Mouse (Mus musculus): Measurements from ENCODE around the gene Kcnh4.

Kcnh4 gene

DNA sequence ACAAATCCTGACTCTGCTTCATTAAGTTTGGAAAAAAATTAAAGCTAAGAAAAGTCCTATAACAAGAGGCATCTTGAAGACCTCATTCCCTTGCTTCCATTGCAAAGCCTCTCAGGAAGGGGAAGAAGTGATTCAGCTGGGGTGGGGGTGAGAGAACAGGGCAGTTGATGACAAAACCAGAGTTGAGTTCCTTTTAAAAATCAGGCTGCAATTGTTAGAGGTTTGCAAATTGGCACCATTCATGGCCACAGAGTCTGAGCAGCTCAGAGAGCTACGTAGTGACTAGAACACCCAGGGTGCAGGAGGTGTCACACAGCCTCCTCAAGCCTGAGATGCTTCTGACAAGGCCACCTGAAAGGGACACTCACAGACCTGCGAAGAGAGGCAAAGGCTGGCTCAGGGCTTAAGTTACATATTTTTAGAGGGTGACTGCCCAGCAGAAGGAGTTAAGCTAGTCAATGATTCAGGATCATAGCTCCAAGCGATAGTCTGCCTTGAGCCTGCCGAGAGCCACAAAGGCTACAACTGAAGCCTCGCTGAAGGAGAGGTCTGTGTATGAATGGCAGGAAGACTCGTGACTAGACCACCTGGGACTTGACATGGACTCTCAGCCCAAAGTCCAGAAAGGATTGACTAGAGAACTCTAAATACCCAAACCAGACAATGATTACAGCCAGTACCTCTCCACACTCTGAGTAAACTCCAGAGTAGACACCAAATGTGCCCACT is 29.1 kb downstream of the Kcnh4 start:
- peak in 1 of 2 experiments; percentile 67 for DNase-seq

DNA sequence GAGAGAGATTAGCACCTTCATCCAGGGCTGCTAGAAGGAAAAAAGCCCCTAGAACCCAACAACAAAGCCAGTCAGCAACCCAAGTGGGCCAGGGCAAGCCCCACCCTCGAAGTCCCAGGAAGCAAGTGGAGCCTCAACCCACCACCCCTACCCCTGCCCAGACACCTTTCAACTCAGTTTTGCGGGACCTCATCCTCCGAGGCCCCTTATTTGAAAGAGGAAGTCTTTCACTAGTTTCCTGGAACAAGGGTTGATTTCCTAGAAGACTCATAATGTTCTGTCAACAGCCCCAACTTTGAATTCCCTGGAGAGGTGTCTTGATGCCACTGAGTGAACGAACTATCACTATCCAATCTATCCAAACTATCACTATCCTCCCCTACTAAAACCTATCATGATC is 29.8 kb downstream of the Kcnh4 start:
- DNase-seq, result no peak

DNA sequence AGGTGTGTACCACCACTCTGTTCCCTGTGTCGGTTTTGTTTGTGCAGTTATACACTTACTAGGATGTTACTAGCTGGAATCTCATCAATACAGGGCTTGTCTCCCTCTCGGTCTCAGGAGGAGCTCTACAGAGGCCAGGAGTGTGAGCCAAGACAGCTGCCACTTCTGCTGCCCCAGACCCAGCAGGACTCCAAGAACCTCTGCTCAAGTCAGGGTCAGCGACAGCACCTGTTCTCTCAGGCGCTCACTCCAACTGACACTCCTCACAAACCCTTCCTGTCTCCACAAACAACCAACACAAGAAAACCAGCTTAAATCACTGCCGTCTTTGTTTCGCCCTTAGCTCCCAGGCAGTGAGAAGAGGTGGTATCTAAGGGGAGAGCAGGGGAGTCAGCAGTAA is 31.1 kb downstream of the Kcnh4 start:
- DNase-seq, result no peak

DNA sequence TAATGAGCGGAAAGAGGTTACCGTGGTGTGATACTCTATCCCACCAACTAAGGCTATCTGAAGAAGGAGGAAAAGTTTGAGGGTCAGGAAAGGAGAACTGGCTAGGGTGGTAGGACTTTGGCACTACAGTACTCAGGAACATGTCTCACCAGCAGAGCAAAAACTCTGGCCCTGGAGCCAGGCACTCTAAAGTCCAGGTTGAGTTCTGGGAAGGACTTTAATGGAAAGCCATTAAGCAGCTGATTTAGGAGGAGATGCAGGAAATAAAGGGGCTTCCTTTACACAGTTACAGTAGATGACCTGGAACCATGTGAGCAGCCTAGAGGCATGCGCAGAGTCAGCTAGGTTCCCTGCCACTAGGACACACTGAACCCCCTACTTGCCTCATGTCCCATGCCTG is 32.5 kb downstream of the Kcnh4 start:
- peak; percentile 68 to 74 for DNase-seq

DNA sequence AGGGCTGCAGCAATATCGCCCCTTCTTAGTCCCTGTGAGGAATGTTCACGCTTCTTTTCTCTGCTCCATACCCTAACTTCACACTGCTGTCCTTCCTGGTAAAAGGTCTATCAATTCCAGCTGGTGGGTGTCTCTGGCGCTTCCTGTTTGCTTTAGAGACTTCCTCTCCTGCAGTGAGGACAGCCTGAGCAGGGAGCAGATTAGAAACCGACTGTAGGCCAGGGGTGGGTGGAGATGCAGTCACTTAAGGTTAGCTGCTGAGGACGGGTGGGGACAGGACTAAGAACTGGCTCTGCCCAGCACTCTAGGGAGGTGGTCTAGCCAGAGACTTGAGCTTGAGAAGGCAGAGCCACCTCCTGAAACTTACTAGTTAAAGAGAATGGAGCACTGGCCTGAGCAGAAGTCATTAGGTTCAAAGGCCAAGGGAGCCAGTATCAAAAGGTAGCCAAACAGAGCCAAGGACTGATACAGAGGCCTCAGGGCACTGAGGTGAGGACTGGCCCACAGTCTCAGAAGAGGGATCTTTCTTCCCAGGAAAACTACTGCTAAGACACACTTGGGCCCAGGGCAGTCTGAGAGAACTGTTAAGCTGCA is 34.7 kb downstream of the Kcnh4 start:
- no peak for DNase-seq

DNA sequence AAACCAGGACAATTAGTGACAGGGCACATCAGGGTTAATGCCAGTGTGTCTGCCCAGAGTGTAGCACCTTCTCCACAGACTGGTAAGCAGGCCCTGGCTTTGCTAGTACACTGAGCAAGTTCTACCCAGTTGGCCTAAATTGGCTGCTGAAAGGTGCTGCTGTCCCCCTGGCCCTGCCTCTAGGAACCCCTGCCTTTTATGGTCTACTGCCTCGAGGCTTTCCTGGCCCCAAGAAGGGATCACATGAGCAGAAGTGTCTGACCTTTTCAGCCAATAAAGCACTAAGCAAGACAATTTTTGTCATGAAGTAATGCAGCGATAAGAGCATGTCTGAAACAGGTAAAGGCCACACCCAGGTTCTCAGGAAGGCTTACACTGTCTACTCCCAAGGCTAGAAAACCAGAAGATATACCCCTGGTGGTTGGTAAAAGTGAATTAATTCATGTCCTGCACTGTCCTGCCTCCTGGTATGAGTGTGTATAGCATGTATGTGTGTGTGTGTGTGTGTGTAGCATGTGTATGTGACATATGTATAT is 37.2 kb downstream of the Kcnh4 start:
- DNase-seq, result peak in 1 of 2 experiments; percentile 57

DNA sequence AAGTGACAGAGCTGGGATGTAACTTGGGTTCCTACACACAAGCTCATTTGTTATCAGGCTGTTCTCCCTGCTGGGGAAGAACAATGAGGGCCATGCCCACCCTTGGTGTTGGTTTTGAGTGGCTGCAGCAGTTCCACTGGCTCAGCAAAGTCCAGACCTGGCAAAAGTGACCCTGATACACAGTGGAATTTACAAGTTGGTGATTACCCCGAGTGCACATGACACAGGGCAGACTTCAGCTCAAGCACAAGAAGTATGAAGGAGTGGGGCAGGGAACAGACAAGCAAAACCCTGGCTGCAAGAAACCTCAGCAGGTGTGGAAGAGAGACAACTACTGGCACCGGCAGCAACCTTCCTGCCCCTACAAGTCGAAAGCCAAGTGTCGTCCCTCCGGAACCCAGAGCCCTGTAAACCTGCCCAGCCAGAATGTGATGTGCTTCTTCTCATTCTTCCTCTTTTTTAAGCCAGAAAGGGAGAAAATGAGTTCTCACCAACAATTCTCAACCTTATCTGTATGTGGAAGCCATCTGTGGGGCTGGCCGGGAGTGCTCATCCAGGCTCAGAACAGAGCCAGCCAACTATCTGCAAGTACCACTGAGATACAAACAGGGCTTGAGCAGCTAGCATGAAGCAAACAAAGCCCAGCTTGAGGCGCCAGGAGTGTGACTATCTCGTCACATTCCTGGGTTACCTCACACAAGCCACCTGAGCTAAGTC is 37.8 kb downstream of the Kcnh4 start:
- peak; percentile 81 to 84 for DNase-seq

DNA sequence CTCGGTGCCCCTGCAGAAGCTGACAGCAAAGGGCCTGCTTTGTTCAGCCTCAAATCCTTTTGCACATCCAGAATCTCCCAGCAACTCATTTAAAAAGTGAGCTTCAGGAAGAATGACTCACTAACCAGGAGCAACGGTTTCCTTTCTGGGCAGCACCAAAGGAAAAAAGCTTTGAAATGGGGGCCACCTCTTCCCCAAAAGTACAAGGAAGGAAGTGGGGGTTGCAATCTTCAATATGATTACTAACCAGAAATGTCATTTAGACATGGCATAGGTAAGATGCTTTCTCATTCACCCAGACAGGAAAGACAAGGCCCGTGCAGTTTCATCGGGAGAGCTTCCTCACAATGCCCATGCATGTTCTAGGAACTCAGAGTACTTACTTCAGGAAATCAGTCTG is 38.5 kb downstream of the Kcnh4 start:
- DNase-seq, result no peak

DNA sequence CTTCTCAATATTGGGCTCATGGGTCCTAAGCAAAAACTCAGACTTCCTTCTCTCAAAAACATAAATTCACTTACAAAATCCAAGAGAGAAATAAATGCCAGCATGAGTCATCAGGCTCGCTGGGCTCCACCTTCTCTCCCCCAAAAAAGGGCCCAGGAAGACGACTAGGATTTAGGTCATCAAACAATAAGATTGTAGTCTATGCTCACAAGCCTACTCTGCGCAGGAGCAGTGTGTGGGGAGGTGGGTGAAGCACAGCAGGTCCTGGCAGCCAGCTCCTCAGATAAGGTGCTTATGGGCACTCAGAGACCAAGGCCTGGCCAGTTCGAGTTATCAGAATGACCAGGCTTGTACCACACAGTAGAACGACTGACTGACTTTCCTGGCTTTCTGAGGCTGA is 39.4 kb downstream of the Kcnh4 start:
- no peak for DNase-seq

DNA sequence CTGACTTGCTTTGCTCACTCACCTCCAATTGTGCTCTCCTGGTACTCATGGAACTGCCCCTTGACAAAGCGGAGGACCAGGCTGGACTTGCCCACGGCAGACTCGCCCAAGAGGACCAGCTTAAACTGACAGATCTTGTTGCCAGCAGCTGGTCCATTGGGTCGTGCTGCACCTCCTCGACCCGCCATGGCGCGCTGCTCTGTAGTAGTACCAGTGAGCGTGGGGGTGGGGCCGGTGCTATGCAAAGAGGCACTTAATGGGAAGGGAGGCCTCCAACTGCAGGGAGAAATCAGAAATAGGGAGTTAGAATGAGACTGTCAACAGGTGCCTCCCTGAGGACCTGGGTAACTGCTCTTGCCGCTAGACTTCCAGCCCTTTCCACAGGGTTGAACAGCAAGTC is 39.8 kb downstream of the Kcnh4 start:
- no peak for DNase-seq

DNA sequence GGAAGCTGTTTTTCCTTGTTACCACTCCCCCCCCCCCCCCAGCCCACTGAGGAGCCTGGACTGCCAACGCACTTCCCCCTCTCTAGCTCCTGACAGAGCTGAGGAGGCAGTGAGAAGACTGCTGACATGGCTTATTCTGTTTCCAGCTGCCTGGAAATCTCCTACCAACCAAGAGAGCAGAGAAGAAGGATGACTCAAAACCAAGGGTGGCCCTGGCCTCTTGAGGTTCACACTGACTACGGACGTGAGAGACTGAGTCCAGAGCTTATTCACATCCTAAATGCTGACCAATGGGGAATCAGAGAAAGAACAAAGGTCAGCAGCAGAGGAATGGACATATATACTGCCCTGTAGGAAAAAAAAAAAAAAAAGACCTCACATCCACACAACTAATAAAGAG is 40.4 kb downstream of the Kcnh4 start:
- no peak for DNase-seq

DNA sequence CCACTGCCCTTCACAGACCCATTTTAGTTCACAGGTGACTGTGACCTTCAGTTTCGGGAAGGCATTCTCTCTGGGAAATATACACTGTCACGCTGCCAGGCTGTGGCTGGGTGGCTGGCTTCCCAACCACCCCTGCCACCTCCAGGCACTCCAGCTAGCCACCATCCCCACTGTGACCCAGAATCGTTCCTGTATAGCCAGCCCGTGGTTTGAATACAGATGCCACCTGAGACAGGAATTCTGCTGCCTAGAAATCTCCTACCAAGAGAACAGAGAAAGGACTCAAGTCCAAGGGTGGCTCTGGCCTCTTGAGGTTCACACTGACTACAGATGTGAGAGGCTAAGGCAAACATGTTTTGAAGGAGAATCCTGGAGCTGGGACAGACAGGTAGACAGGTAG is 40.9 kb downstream of the Kcnh4 start:
- DNase-seq, result no peak

DNA sequence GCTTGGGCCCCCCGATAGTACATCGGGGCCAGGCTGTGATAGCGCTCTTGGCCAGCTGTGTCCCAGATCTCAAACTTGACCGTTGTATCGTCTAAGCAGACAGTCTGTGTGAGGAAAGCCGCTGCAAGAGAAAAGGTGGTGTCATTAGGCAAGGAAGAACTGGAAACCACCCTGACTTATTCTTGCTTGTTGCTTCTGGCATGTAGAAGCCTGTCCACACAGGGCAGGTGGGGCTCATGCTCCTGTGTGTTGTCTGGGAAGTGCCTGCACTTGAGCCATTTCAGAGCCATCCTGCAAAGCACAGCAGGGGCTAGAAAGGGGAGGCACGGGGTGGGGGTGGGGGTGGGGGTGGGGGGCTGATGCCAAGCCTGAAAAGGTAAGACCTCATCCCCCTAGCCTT is 41.3 kb downstream of the Kcnh4 start:
- DNase-seq, result no peak

DNA sequence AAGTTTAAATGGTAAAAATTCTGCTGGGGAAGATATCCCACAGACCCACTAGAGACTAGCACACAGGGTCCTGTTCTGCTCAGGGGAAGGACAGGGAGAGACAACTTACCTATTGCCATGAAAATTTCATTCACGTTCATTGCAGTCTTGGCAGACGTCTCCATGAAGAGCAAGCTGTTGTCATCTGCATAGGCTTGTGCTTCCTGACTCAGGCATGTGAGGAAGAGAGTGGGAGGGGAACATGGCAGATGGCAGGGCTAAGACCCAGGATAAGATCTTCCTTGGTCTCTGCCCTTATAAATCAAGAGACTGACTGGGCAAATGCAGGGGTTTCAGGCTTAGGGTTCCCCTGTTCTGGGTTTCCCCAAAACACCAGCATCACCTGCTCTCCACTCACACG is 43.1 kb downstream of the Kcnh4 start:
- no peak for DNase-seq

DNA sequence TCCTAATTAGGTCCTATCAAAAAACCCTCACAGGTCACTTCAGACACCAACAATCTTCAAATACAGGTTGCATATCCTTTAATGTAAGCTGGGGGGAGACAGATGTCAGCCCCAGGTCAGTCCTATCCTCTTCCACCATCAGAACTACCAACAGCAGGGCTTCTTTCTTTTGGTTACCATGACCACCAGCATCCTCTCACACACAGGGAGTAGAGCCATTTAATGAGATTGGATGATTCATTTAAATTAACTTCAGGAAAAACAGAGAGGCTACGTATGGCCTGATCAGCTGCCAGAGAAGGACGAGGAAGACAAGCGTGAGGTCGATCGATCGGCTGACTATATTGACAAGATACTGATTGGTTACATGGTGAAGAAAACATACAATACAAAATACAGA is 44.8 kb downstream of the Kcnh4 start:
- no peak for DNase-seq

DNA sequence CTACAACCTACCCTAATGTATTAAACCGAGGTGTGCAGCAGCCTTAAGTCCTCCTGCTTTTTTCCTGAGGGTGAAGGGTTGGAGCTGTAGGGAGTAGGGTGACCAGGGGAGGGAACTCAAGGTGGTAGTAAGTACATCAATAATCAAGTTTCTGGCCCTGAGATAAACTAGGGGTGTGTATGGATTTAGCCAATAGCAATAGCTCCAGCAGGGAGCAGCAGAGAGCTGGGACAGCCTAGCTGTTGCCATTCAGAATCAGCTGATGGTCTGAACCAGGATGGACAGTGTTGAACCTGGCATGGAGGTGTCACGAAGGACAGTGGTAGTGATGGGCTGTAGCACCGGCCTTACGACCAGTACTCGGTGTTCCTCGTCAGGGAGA is 45.2 kb downstream of the Kcnh4 start:
- peak; percentile 79 to 92 for DNase-seq

DNA sequence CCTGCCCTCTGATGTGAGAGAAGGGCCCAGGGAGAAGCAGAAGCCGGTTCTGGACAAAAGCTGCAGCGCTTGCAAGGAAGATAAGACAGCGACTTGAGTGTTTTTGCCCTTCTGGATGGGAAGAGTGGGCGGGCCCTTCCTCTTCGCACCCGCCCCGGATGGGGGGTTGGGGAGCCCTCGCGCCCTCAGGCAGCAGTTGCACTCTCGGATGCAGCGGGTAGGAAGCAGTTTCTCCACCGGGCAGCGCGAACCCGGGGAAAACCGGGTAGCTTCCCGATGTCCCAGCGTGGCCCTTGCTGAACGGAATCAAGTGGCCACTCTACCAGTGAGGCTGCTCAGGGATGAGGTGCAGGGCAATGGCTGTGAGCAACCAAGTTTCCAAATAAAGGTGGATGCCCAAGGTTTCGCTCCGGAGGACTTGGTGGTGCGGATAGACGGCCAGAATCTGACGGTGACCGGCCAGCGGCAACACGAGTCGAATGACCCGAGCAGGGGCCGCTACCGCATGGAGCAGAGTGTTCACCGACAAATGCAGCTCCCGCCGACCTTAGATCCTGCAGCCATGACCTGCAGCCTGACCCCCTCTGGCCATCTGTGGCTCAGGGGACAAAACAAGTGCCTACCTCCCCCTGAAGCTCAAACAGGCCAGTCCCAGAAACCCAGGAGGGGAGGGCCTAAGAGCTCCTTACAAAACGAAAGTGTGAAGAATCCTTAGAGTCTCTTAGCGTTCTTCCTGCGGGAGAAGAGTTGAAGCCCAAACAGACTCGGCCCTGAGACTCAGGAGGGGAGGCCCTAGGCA is 45.8 kb downstream of the Kcnh4 start, which contains the start of gene Hspb9:
Gene Hspb9, plus strand, starts transcription at position 116 of the 799 bp plus-strand sequence.
- DNase-seq, result peak in 1 of 2 experiments; percentile 70

DNA sequence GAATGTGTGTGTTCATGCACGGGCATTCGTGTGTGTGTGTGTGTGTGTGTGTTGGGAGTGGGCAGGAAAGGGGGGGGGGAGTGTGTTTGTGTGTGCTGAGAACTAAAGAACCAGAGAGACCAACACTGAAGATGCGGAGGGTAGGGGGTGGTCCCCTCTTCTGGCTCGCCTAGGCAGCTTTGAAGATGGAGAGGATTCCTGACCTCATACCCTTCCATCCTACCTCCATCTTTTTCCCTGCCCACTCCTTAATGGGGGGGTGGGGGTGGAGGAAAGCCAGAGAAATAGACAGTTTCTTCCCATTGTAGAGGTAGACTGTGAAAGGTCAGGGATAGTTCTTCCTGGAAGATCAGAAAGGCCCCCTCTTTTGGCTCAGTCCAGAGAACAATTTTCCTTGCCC is 46.6 kb downstream of the Kcnh4 start:
- DNase-seq, result no peak

DNA sequence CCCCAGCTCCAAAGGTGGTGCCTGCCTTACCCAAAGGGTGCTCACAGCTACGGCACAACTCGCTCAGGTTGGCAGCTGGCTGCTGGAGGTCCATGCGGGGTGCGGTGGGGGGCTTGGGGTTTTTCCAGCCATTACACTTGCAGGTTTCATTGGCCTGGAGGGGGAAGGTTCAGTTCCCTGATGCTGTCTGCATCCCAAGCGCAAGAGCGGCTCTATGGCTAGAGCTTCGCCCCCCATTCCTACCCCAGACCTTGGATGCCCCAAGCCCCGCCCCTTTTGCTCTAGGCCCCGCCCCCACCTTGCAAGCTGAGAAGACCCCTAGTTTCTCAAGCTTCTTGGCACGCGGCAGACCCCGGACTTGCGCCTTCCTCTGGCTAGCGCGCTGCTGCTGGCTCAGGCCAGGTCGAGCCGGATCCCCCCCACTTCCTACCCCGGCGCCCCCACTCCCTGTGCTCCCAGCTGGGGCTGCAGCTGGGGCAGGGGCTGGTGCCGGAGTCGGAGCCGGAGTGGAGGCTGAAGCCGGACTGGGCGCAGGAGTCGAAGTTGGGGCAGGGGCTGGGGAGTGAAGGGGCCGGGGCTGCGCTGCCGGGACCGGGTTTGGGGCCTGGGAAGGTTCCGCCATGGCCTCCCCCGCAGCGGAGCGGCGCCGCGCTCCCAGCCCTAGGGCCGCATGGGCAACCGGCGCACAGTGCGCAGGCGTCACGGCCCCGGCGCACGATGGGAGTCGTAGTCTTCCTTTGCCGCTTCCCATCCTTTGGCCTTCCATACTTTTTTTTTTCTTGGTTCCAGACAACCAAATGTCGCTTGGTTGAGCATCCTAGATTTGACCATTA is 47.7 kb downstream of the Kcnh4 start, which contains the start of gene Kat2a:
Gene Kat2a, minus strand, starts transcription at position 683 of the 833 bp plus-strand sequence.
- DNase-seq, result peak; percentile 79 to 83

DNA sequence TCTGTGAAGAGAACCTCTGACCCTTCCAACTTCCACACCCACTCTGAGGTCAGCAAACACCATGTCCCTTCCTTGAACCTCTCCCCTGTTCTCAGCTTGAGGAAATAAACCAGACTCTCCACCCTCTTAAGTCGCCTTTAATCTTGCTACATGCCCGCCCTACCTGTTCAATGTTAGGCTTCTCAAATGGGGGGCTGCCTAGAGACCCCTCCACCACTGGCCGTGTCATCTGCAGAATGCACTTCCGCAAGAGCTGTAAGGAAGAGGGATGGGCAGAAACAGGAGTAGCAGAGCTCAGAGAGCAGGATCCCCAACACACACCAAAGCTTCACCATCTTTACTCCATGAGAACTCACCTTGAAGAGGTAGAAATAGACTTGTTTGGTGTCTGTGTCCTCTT is 48.8 kb downstream of the Kcnh4 start:
- no peak for DNase-seq

DNA sequence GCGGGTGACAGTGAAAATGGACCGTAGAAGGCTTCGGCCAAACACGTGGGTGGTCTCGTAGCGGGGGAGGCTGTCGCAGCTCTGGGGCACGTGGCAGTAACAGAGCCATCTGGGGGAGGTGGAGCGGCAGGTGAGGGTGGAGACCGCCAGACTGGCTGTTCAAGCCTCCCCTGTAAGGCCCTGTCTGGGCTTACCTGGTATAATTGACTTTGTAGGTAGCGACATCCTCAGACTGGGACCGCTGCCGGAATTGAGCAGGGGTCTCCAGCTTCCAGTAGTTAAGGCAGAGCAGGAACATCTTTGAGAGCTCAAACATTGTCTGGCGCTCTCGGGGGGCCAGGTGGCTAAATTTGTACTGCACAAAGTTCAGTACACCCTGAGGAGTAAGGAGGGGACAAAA is 49.2 kb downstream of the Kcnh4 start:
- no peak for DNase-seq

DNA sequence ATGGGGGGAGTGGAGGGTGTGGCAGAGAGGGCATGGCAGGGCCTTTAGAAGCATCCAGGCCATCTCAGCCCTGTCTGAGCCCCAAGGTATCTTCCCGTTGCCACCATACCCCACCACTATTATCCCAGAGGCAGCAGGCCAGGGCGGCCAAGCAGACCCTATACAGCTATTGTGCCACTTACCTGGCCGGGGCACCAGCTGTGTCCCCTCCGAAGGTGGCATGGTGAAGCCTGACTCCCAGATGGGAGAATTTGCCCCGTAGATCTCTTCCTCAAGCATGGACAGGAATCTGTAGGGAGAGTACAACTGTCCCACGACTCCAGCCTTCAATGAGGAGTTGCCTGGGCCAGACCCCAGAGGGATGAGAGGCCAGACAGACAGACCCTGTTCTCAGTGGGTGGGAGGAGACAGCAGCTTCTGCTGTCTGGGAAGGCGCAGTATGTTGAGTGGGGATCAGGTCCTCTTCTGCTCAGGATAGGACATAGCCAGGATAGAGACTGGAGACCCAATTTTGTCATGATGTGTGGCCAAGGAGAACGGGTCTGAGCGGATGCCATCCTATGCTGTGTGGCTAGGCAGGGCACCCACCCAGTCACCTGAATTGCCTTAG is 50.4 kb downstream of the Kcnh4 start:
- DNase-seq, result no peak

All from kidney, adult 8-10 months (tissue).